Mouse (Mus musculus): ENCODE data around the gene Dpf3. TPM values are rescaled to one million over a fixed set of nuclear protein-coding genes. Genes with fewer than 3 reads are reported as not detected.

Gene Dpf3
- total and polyA plus RNA-seq, 2 experiments from 2014 or later: 5.2 to 15.3 TPM

DNA sequence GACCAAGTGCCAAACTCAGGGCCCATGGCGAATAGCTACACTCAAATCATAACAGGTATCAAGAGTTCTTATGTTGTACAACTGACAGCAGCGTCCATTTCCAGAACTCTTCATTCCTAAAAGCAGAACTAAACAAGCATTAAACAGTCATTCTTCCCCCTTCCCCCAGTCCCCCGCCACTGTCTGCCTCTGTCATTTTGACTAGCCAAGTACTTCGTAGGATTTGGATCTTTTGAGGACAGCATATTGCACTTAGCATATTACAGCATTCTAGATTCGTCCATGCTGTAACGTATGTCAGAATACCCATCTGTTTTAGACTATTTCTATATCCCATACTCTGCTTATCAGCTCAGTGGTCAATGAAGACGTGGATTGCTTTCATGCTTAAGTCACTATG lies 115.2 kb downstream of the Dpf3 start:
- no peaks in the 10 kb centered on the region for H3K36me3 ChIP-seq (replicated peaks; ENCODE audit: control insufficient read depth, insufficient read depth, low read length)
- H3K27me3 ChIP-seq (ENCODE audit: control insufficient read depth, insufficient read depth, low read length): no peaks in the 10 kb centered on the region
- ATAC-seq (ENCODE audit: insufficient read depth, low read depth): no peak
- no peaks in the 10 kb centered on the region for H3K9me3 ChIP-seq (replicated peaks; ENCODE audit: control insufficient read depth, low read length)
- DNase-seq (ENCODE audit: low spot score): no peak
- H3K4me3 ChIP-seq (ENCODE audit: low read depth, low read length): no peak overlapping the region
- H3K4me1 ChIP-seq (ENCODE audit: control insufficient read depth, insufficient read depth): no peaks in the 10 kb centered on the region; the same call in 1 of the 2 replicates
- TF ChIP-seq CTCF (IDR thresholded peaks at IDR 0.05; ENCODE audit: low read depth) (no peak), EP300 (IDR thresholded peaks at IDR 0.05; ENCODE audit: low read depth) (no peak)
- no peak overlapping the region for H3K27ac ChIP-seq (ENCODE audit: low read depth)
- WGBS: 88% methylated on average over 7 of the region's 7 CpGs
- no peak overlapping the region for H3K4me2 ChIP-seq (ENCODE audit: low read depth, low read length)
- H3K9ac ChIP-seq (replicated peaks; ENCODE audit: low read depth, low read length): no peak overlapping the region

DNA sequence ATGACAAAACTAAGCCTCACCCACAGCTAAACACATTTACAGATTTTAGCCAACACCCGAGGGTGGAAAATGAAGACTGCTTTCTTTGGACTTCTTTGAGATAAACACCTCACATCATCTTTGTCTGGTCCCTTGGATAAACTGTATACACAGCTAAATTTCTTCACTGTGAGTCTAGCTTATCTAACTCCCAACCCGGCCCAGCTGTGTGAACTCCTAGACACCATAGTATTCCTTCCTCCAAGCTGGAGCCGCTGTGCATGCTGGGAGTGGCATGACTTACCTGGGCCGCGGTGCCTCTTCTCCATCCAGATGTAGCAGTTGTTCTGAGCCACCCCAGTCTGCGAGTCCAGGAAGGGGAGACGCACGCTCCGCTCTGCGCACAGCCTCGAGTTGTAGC lies 117.3 kb downstream of the Dpf3 start:
- no peaks in the 10 kb centered on the region for H3K36me3 ChIP-seq (replicated peaks; ENCODE audit: control insufficient read depth, insufficient read depth, low read length)
- no peak overlapping the region for H3K27ac ChIP-seq (ENCODE audit: low read depth)
- H3K9me3 ChIP-seq (replicated peaks; ENCODE audit: control insufficient read depth, low read length): 0 out of 2 replicates have a peak, but pooled peaks cover 2% of the 10 kb centered on the region
- DNase-seq (ENCODE audit: low spot score): no peak
- H3K4me3 ChIP-seq (ENCODE audit: low read depth, low read length): no peak overlapping the region
- no peaks in the 10 kb centered on the region for H3K27me3 ChIP-seq (ENCODE audit: control insufficient read depth, insufficient read depth, low read length)
- no peak overlapping the region for H3K4me2 ChIP-seq (ENCODE audit: low read depth, low read length)
- no peak overlapping the region for H3K9ac ChIP-seq (replicated peaks; ENCODE audit: low read depth, low read length)
- TF ChIP-seq EP300 (IDR thresholded peaks at IDR 0.05; ENCODE audit: low read depth) (no peak), CTCF (IDR thresholded peaks at IDR 0.05; ENCODE audit: low read depth) (no peak)
- WGBS: 81% methylated on average over 11 of the region's 11 CpGs
- no peaks in the 10 kb centered on the region; the same call in 1 of the 2 replicates for H3K4me1 ChIP-seq (ENCODE audit: control insufficient read depth, insufficient read depth)
- ATAC-seq (ENCODE audit: insufficient read depth, low read depth): no peak

DNA sequence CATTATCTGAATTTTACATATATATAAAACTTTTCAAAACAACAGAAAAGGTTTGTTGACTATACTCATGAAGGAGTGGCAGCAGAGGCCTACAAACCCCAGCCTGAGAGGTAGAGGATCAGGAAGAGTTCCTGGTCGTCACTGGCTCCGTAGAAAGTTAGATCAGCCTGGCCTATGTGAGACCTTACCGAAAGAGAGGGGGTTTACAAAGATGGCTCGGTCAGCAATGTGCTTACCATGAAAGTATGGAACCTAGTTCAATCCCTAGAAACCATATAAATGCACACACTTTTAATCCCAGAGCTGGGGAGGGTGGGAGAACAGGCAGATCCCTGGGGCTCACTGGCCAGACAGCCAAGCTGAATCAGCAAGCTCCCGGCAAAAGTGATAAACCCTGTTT lies 118.1 kb downstream of the Dpf3 start:
- no peak overlapping the region for H3K27ac ChIP-seq (ENCODE audit: low read depth)
- H3K27me3 ChIP-seq (ENCODE audit: control insufficient read depth, insufficient read depth, low read length): no peaks in the 10 kb centered on the region
- no peak overlapping the region for H3K4me2 ChIP-seq (ENCODE audit: low read depth, low read length)
- no peak overlapping the region for H3K9ac ChIP-seq (replicated peaks; ENCODE audit: low read depth, low read length)
- ATAC-seq (ENCODE audit: insufficient read depth, low read depth) (no peak), DNase-seq (ENCODE audit: low spot score) (no peak)
- 88% methylated on average over 5 of the region's 5 CpGs for WGBS
- H3K4me3 ChIP-seq (ENCODE audit: low read depth, low read length): no peak overlapping the region
- no peak for TF ChIP-seq EP300 (IDR thresholded peaks at IDR 0.05; ENCODE audit: low read depth)
- no peak for TF ChIP-seq CTCF (IDR thresholded peaks at IDR 0.05; ENCODE audit: low read depth)
- H3K36me3 ChIP-seq (replicated peaks; ENCODE audit: control insufficient read depth, insufficient read depth, low read length): no peaks in the 10 kb centered on the region
- 0 out of 2 replicates have a peak, but pooled peaks cover 6% of the 10 kb centered on the region for H3K9me3 ChIP-seq (replicated peaks; ENCODE audit: control insufficient read depth, low read length)
- no peaks in the 10 kb centered on the region for H3K4me1 ChIP-seq (ENCODE audit: control insufficient read depth, insufficient read depth)

DNA sequence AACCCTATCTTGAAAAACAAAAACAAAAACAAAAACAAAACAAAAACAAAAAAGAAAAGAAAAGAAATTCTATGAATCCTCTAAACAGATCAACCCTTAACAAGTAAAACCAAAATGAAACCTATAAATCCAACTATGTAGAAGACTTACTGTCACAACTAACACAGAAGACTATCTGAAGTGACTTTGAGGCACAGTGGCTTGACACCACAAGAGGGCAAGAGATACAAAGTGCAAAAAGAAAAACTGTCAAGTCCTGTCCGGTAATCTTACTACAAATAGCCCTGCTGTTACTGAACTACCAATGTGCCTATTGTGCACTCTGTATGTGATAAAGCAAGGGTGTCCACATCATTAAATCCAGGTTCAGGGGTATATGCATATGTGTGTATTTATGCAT lies 120.0 kb downstream of the Dpf3 start:
- Histone ChIP-seq H3K27ac (ENCODE audit: low read depth) (no peak overlapping the region), H3K4me1 (ENCODE audit: control insufficient read depth, insufficient read depth) (no peaks in the 10 kb centered on the region), H3K27me3 (ENCODE audit: control insufficient read depth, insufficient read depth, low read length) (no peaks in the 10 kb centered on the region), H3K4me2 (ENCODE audit: low read depth, low read length) (no peak overlapping the region), H3K9me3 (replicated peaks; ENCODE audit: control insufficient read depth, low read length) (0 out of 2 replicates have a peak, but pooled peaks cover 6% of the 10 kb centered on the region), H3K4me3 (ENCODE audit: low read depth, low read length) (no peak overlapping the region), H3K9ac (replicated peaks; ENCODE audit: low read depth, low read length) (no peak overlapping the region), H3K36me3 (replicated peaks; ENCODE audit: control insufficient read depth, insufficient read depth, low read length) (no peaks in the 10 kb centered on the region)
- 36% methylated on average over 1 of the region's 1 CpGs for WGBS
- DNase-seq (ENCODE audit: low spot score) (peak; percentile 30), ATAC-seq (ENCODE audit: insufficient read depth, low read depth) (no peak)
- no peak for TF ChIP-seq EP300 (IDR thresholded peaks at IDR 0.05; ENCODE audit: low read depth)
- TF ChIP-seq CTCF (IDR thresholded peaks at IDR 0.05; ENCODE audit: low read depth): peak; percentile 47

DNA sequence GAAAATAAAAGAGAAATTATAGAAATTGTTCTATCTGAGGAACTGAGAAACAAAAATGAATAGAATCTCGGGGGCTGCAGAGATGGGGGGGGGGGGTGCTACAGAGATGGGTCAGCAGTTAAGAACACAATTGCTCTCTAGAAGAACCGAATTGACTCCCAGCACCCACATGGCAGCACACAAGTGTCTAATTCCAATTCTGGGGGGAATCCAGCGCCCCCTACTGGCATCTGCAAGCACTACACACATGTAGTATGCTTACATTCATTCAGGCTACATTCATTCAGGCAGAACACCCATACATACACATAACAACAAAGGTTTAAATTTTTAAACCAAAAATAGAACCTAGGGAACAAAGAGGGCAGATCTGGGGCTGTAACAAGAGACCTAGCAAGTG lies 122.7 kb downstream of the Dpf3 start:
- TF ChIP-seq EP300 (IDR thresholded peaks at IDR 0.05; ENCODE audit: low read depth) (no peak), CTCF (IDR thresholded peaks at IDR 0.05; ENCODE audit: low read depth) (no peak)
- H3K27ac ChIP-seq (ENCODE audit: low read depth): no peak overlapping the region
- H3K36me3 ChIP-seq (replicated peaks; ENCODE audit: control insufficient read depth, insufficient read depth, low read length): no peaks in the 10 kb centered on the region
- DNase-seq (ENCODE audit: low spot score): no peak
- 0 out of 2 replicates have a peak, but pooled peaks cover 6% of the 10 kb centered on the region for H3K9me3 ChIP-seq (replicated peaks; ENCODE audit: control insufficient read depth, low read length)
- H3K27me3 ChIP-seq (ENCODE audit: control insufficient read depth, insufficient read depth, low read length): no peaks in the 10 kb centered on the region
- no peak overlapping the region for H3K4me2 ChIP-seq (ENCODE audit: low read depth, low read length)
- H3K4me1 ChIP-seq (ENCODE audit: control insufficient read depth, insufficient read depth): no peaks in the 10 kb centered on the region
- 67% methylated on average over 3 of the region's 3 CpGs for WGBS
- H3K9ac ChIP-seq (replicated peaks; ENCODE audit: low read depth, low read length): no peak overlapping the region
- H3K4me3 ChIP-seq (ENCODE audit: low read depth, low read length): no peak overlapping the region
- ATAC-seq (ENCODE audit: insufficient read depth, low read depth): no peak

DNA sequence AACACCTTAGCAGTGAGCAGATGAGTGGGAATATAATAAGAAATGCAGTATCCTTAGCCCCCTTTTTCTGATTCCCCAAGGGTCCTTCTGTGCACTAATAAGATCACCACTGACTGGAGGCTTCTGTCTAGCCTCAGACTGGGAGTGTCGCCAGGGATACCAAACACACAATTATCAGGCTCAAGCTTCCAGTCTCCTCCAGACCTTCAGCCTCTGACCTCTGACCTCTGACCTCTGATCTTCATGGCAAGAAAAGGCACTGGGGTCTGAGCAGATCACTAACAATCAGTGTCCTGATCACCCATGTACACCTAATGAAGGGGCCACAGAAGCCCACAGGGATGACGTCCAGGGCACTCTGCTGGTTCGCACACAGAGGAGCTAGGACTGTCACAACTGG lies 125.7 kb downstream of the Dpf3 start:
- 88% methylated on average over 3 of the region's 3 CpGs for WGBS
- Histone ChIP-seq H3K4me1 (ENCODE audit: control insufficient read depth, insufficient read depth) (no peaks in the 10 kb centered on the region), H3K27ac (ENCODE audit: low read depth) (no peak overlapping the region), H3K9me3 (replicated peaks; ENCODE audit: control insufficient read depth, low read length) (0 out of 2 replicates have a peak, but pooled peaks cover 6% of the 10 kb centered on the region), H3K9ac (replicated peaks; ENCODE audit: low read depth, low read length) (no peak overlapping the region), H3K4me3 (ENCODE audit: low read depth, low read length) (no peak overlapping the region), H3K4me2 (ENCODE audit: low read depth, low read length) (no peak overlapping the region), H3K27me3 (ENCODE audit: control insufficient read depth, insufficient read depth, low read length) (no peaks in the 10 kb centered on the region), H3K36me3 (replicated peaks; ENCODE audit: control insufficient read depth, insufficient read depth, low read length) (no peaks in the 10 kb centered on the region)
- no peak for ATAC-seq (ENCODE audit: insufficient read depth, low read depth)
- no peak for TF ChIP-seq CTCF (IDR thresholded peaks at IDR 0.05; ENCODE audit: low read depth)
- TF ChIP-seq EP300 (IDR thresholded peaks at IDR 0.05; ENCODE audit: low read depth): no peak
- DNase-seq (ENCODE audit: low spot score): no peak
